Mouse (Mus musculus) ES-Bruce4 (cell line): ENCODE measurements around the gene Slc5a12. TPM values are rescaled to one million over a fixed set of nuclear protein-coding genes. Genes with fewer than 3 reads are reported as not detected.
A peak's percentile ranks its signal among the peaks of the same experiment; 100 is the strongest.

ENCODE experiments used
- H3K27ac ChIP-seq: 2 replicates; pipeline ENCODE4 v1.5.1; 2012; ENCODE audit warnings: low read length, inconsistent platforms; ENCODE audit not compliant: insufficient read depth
- H3K27me3 ChIP-seq: 2 replicates; pipeline ENCODE4 v1.6.1; 2012; ENCODE audit warnings: mild to moderate bottlenecking, low read length, inconsistent platforms; ENCODE audit not compliant: control insufficient read depth, poor library complexity, insufficient read depth, severe bottlenecking
- H3K36me3 ChIP-seq: 2 replicates; pipeline ENCODE4 v1.6.1; 2012; ENCODE audit warnings: inconsistent platforms, mild to moderate bottlenecking, low read length, moderate library complexity; ENCODE audit not compliant: control insufficient read depth, poor library complexity, insufficient read depth, severe bottlenecking
- H3K4me1 ChIP-seq: one replicate; pipeline ENCODE4 v1.8.1; 2011; ENCODE audit warnings: low read length; ENCODE audit not compliant: control insufficient read depth, insufficient read depth
- H3K4me3 ChIP-seq: 2 replicates; pipeline ENCODE4 v1.5.1; 2011; ENCODE audit warnings: low read depth, mild to moderate bottlenecking, low read length
- H3K9ac ChIP-seq: 2 replicates; pipeline ENCODE4 v1.6.1; 2012; ENCODE audit warnings: low read depth, mild to moderate bottlenecking, inconsistent platforms; ENCODE audit not compliant: poor library complexity, severe bottlenecking
- H3K9me3 ChIP-seq: replicated peaks from 2 replicates; pipeline ENCODE4 v1.6.1; 2012; ENCODE audit warnings: mild to moderate bottlenecking, low read length, inconsistent platforms; ENCODE audit not compliant: control insufficient read depth, poor library complexity, insufficient read depth, severe bottlenecking
- CTCF ChIP-seq: IDR thresholded peaks from one replicate; pipeline ENCODE4 v1.8.1; 2011; ENCODE audit warnings: low read depth, low read length
- EP300 ChIP-seq: IDR thresholded peaks from 2 replicates; pipeline ENCODE4 v1.6.1; 2011; ENCODE audit warnings: low read depth, low read length; ENCODE audit not compliant: insufficient read depth
- POLR2A ChIP-seq: IDR thresholded peaks from one replicate; pipeline ENCODE4 v1.8.1; 2011; ENCODE audit warnings: low read length; ENCODE audit not compliant: insufficient read depth
- polyA plus RNA-seq: library from polyadenylated mRNA; stranded (reverse); fragments of >200 nt; gene quantifications from 2 replicates; pipeline ENCODE4 v1.2.4, GENCODE M21; 2011; ENCODE audit warnings: low read depth; ENCODE audit not compliant: missing spikeins, insufficient read depth, insufficient read length

Slc5a12 gene
- polyA plus RNA-seq = not detected in 2 replicates

- no peak within 1 kb of the TSS for H3K9ac ChIP-seq
- H3K9me3 ChIP-seq = no peaks in the 10 kb centered on the region
- H3K36me3 ChIP-seq = no peaks in the 10 kb centered on the region
- H3K27ac ChIP-seq = no peak within 1 kb of the TSS
- no peak for TF ChIP-seq POLR2A
- TF ChIP-seq EP300 = no peak
- TF ChIP-seq CTCF = no peak
- no peaks in the 10 kb centered on the region for H3K27me3 ChIP-seq
- no peaks in the 10 kb centered on the region for H3K4me1 ChIP-seq
- H3K4me3 ChIP-seq = no peak within 1 kb of the TSS
Observed at GRCm38 (mm10) chr2:110596932-110597331, at the start of gene Slc5a12. Gene Slc5a12, plus strand, starts transcription at chr2:110597298.

- no peak overlapping the region for H3K27ac ChIP-seq
- H3K9ac ChIP-seq = no peak overlapping the region
- TF ChIP-seq EP300 (no peak), POLR2A (no peak), CTCF (no peak)
- no peak overlapping the region for H3K4me3 ChIP-seq
- H3K9me3 ChIP-seq = no peaks in the 10 kb centered on the region
- no peaks in the 10 kb centered on the region for H3K4me1 ChIP-seq
- no peaks in the 10 kb centered on the region for H3K36me3 ChIP-seq
- H3K27me3 ChIP-seq = no peaks in the 10 kb centered on the region
Observed at GRCm38 (mm10) chr2:110556098-110556497, 41.0 kb upstream of the Slc5a12 start.

GRCm38 (mm10) chr2:110562621-110563020, 34.5 kb upstream of the Slc5a12 start:
- TF ChIP-seq EP300 (no peak), CTCF (no peak), POLR2A (no peak)
- Histone ChIP-seq H3K4me1 (no peaks in the 10 kb centered on the region), H3K9ac (no peak overlapping the region), H3K9me3 (no peaks in the 10 kb centered on the region), H3K27me3 (no peaks in the 10 kb centered on the region), H3K36me3 (no peaks in the 10 kb centered on the region), H3K27ac (no peak overlapping the region), H3K4me3 (no peak overlapping the region)

- Histone ChIP-seq H3K4me3 (no peak overlapping the region), H3K4me1 (no peaks in the 10 kb centered on the region), H3K9me3 (no peaks in the 10 kb centered on the region), H3K9ac (no peak overlapping the region), H3K27me3 (no peaks in the 10 kb centered on the region), H3K36me3 (no peaks in the 10 kb centered on the region), H3K27ac (no peak overlapping the region)
- peak; percentile 6 for TF ChIP-seq CTCF
- TF ChIP-seq POLR2A = no peak
Observed at GRCm38 (mm10) chr2:110564673-110565627, 32.1 kb upstream of the Slc5a12 start.

GRCm38 (mm10) chr2:110586692-110587091, 10.4 kb upstream of the Slc5a12 start:
- Histone ChIP-seq H3K4me3 (no peak overlapping the region), H3K27me3 (no peaks in the 10 kb centered on the region), H3K9ac (no peak overlapping the region), H3K27ac (no peak overlapping the region), H3K4me1 (no peaks in the 10 kb centered on the region), H3K9me3 (no peaks in the 10 kb centered on the region), H3K36me3 (no peaks in the 10 kb centered on the region)
- TF ChIP-seq CTCF (no peak), EP300 (no peak), POLR2A (no peak)

GRCm38 (mm10) chr2:110590007-110590406, 7.1 kb upstream of the Slc5a12 start:
- no peak for TF ChIP-seq POLR2A
- TF ChIP-seq EP300 = no peak
- no peak for TF ChIP-seq CTCF

More at GRCm38 (mm10) chr2:110590007-110590406, 7.1 kb upstream of the Slc5a12 start:
- Histone ChIP-seq H3K9ac (no peak overlapping the region), H3K27me3 (no peaks in the 10 kb centered on the region), H3K4me3 (no peak overlapping the region), H3K4me1 (no peaks in the 10 kb centered on the region), H3K27ac (no peak overlapping the region), H3K9me3 (no peaks in the 10 kb centered on the region), H3K36me3 (no peaks in the 10 kb centered on the region)
